Mouse (Mus musculus): ENCODE results near the gene Bet1l.

Bet1l gene

GRCm38 (mm10) chr7:140828171-140828881 lies 29.1 kb downstream of the Bet1l start:
- peak; percentile 84 for DNase-seq

- no peak for DNase-seq
Observed at GRCm38 (mm10) chr7:140822731-140823130, 34.6 kb downstream of the Bet1l start.

GRCm38 (mm10) chr7:140821653-140822329 lies 35.6 kb downstream of the Bet1l start, which contains the start of gene Zfp941:
TSS of gene Zfp941 (minus strand) at chr7:140822178.
- peak; percentile 49 for DNase-seq

GRCm38 (mm10) chr7:140821305-140821652 lies 36.1 kb downstream of the Bet1l start:
- DNase-seq: no peak

- DNase-seq: no peak
Observed at GRCm38 (mm10) chr7:140820173-140820572, 37.2 kb downstream of the Bet1l start.

- no peak for DNase-seq
Observed at GRCm38 (mm10) chr7:140812850-140813249, 44.5 kb downstream of the Bet1l start.

GRCm38 (mm10) chr7:140811714-140812113 lies 45.7 kb downstream of the Bet1l start:
- DNase-seq: peak; percentile 49

- DNase-seq: no peak
Observed at GRCm38 (mm10) chr7:140810496-140810895, 46.9 kb downstream of the Bet1l start.

- DNase-seq: peak; percentile 65
Observed at GRCm38 (mm10) chr7:140805704-140806103, 51.7 kb downstream of the Bet1l start.
